Mouse (Mus musculus): ENCODE measurements around the gene Fancg.
A peak's percentile ranks its signal among the peaks of the same experiment; 100 is the strongest.

Fancg gene

GRCm38 (mm10) chr4:43010161-43011038 is at the start of gene Fancg:
TSS of gene Fancg (minus strand) at chr4:43010506.
- DNase-seq (ENCODE audit: low read depth, low spot score), result peak; percentile 58

GRCm38 (mm10) chr4:43059697-43060096 is 49.4 kb upstream of the Fancg start:
- no peak for DNase-seq (ENCODE audit: low read depth, low spot score)

- peak; percentile 48 for DNase-seq (ENCODE audit: low read depth, low spot score)
Observed at GRCm38 (mm10) chr4:43058753-43059654, 48.7 kb upstream of the Fancg start, which contains the start of gene Unc13b. TSS of gene Unc13b (plus strand) at chr4:43058953.

GRCm38 (mm10) chr4:43058392-43058752 is 48.1 kb upstream of the Fancg start:
- no peak for DNase-seq (ENCODE audit: low read depth, low spot score)

GRCm38 (mm10) chr4:43057654-43058053 is 47.3 kb upstream of the Fancg start:
- no peak for DNase-seq (ENCODE audit: low read depth, low spot score)

GRCm38 (mm10) chr4:43052627-43053026 is 42.3 kb upstream of the Fancg start:
- DNase-seq (ENCODE audit: low read depth, low spot score), result peak; percentile 64

- DNase-seq (ENCODE audit: low read depth, low spot score), result peak; percentile 50
Observed at GRCm38 (mm10) chr4:43047231-43047630, 36.9 kb upstream of the Fancg start.

GRCm38 (mm10) chr4:43046607-43047006 is 36.3 kb upstream of the Fancg start:
- no peak for DNase-seq (ENCODE audit: low read depth, low spot score)

GRCm38 (mm10) chr4:43045659-43046302 is 35.5 kb upstream of the Fancg start, which contains the start of gene Fam214b:
TSS of gene Fam214b (minus strand) at chr4:43046220.
- peak; percentile 65 for DNase-seq (ENCODE audit: low read depth, low spot score)

GRCm38 (mm10) chr4:43045285-43045658 is 35.0 kb upstream of the Fancg start:
- no peak for DNase-seq (ENCODE audit: low read depth, low spot score)

GRCm38 (mm10) chr4:43044673-43045072 is 34.4 kb upstream of the Fancg start:
- DNase-seq (ENCODE audit: low read depth, low spot score), result no peak

- DNase-seq (ENCODE audit: low read depth, low spot score), result no peak
Observed at GRCm38 (mm10) chr4:43043644-43044357, 33.5 kb upstream of the Fancg start.

GRCm38 (mm10) chr4:43040881-43041547 is 30.7 kb upstream of the Fancg start:
- DNase-seq (ENCODE audit: low read depth, low spot score), result no peak

- DNase-seq (ENCODE audit: low read depth, low spot score), result peak; percentile 97
Observed at GRCm38 (mm10) chr4:43040114-43040572, 29.8 kb upstream of the Fancg start.

- peak; percentile 32 for DNase-seq (ENCODE audit: low read depth, low spot score)
Observed at GRCm38 (mm10) chr4:43039609-43040008, 29.3 kb upstream of the Fancg start.

GRCm38 (mm10) chr4:43038567-43039495 is 28.5 kb upstream of the Fancg start:
- DNase-seq (ENCODE audit: low read depth, low spot score), result peak; percentile 67

GRCm38 (mm10) chr4:43037860-43038566 is 27.7 kb upstream of the Fancg start:
- peak; percentile 80 for DNase-seq (ENCODE audit: low read depth, low spot score)

GRCm38 (mm10) chr4:43036356-43036755 is 26.1 kb upstream of the Fancg start:
- no peak for DNase-seq (ENCODE audit: low read depth, low spot score)

- no peak for DNase-seq (ENCODE audit: low read depth, low spot score)
Observed at GRCm38 (mm10) chr4:43035851-43036250, 25.5 kb upstream of the Fancg start.
